Mouse (Mus musculus) CD4-positive, CD25-positive, alpha-beta regulatory T cell, adult 4 months (primary cell): ENCODE results near the gene Cd209g. TPM values are rescaled to one million over a fixed set of nuclear protein-coding genes. Genes with fewer than 3 reads are reported as not detected.
"Not testable (repeated sequence)": the region's sequence is repeated elsewhere in the genome, so short reads cannot be mapped to it uniquely, and the experiment has no call there.

Experiments used
- ATAC-seq: one replicate; pipeline ENCODE4 v1.8.0; 2017
- polyA plus RNA-seq, 2 experiments: library from polyadenylated mRNA; unstranded; fragments of 100-300 nt; shearing (Covaris generic); gene quantifications; one replicate each; pipeline ENCODE4 v1.2.1; 2017

The Cd209g gene
- under 1 TPM in 1 of 2 experiments, not detected in 1; 0.15 TPM for polyA plus RNA-seq

GRCm38 (mm10) chr8:4133798-4134197, at the start of gene Cd209g:
Cd209g (plus strand) TSS chr8:4134098.
- ATAC-seq = no peak

- peak; percentile 51 for ATAC-seq
Measured at GRCm38 (mm10) chr8:4087180-4087722, 46.6 kb upstream of the Cd209g start.

DNA sequence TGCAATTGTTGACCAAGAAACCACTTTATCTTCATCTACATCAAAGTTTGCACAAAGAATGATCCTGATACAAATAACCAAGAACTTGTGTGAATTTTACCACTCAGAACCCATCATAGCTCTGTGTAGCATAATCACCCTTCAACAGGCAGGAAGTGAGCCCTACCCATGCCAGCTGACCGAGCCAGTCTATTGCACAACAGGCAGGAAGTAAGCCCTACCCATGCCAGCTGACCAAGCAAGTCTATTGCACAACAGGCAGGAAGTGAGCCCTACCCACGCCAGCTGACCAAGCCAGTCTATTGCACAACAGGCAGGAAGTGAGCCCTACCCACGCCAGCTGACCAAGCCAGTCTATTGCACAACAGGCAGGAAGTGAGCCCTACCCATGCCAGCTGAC, 45.4 kb upstream of the Cd209g start:
- not testable (repeated sequence) for ATAC-seq

- ATAC-seq = not testable (repeated sequence)
Measured at GRCm38 (mm10) chr8:4105735-4106134, 28.2 kb upstream of the Cd209g start, which contains the start of gene Cd209f. Cd209f (minus strand) TSS chr8:4105835.

- peak; percentile 90 for ATAC-seq
Measured at GRCm38 (mm10) chr8:4139660-4140646, 6.1 kb downstream of the Cd209g start.

- ATAC-seq = peak; percentile 33
Measured at GRCm38 (mm10) chr8:4141721-4142120, 7.8 kb downstream of the Cd209g start.

DNA sequence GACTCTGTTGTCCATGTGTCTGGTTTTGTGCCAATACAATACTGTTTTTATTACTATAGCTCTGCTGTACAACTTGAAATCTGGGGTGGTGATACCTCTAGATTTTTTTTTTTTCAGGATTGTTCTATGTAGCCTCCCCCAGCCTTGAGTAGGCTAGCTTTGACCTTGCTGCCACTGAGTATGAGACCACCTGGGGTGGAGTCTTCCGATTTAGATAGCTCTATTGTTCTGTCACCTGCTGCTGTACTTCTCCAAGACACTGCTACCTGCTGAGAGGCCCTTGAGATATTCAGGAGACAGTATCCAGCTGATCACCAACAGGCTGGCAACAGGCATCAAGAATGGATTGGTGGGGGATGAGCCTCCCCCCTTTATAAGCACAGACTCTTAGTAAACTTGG, 13.4 kb downstream of the Cd209g start:
- ATAC-seq = no peak

GRCm38 (mm10) chr8:4154878-4155277, 21.0 kb downstream of the Cd209g start:
- no peak for ATAC-seq

DNA sequence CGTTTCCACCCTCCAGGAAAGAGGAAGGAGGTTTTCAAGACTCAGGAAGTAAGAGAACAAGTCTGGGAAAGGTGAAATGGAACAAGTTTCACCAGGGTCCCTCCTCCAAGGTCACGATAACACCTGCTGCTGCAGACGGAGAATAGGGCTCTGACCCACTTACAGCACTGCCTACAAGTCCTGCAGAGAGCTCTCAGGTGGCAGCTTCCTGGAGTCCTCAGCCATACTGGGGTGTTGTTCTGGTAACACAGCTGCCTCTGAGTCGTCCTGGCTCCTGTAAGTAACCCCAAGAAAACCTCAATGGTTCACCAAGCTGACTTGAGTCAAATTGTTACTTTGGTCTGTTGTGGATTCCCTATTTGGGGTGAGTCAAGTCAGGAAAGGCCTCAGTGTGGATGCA, 28.9 kb downstream of the Cd209g start:
- no peak for ATAC-seq

- peak; percentile 0 for ATAC-seq
Measured at GRCm38 (mm10) chr8:4165176-4165851, 31.4 kb downstream of the Cd209g start.

- ATAC-seq = peak; percentile 88
Measured at GRCm38 (mm10) chr8:4165852-4166751, 32.2 kb downstream of the Cd209g start, which contains the start of gene Evi5l. Evi5l (plus strand) TSS chr8:4166567.

DNA sequence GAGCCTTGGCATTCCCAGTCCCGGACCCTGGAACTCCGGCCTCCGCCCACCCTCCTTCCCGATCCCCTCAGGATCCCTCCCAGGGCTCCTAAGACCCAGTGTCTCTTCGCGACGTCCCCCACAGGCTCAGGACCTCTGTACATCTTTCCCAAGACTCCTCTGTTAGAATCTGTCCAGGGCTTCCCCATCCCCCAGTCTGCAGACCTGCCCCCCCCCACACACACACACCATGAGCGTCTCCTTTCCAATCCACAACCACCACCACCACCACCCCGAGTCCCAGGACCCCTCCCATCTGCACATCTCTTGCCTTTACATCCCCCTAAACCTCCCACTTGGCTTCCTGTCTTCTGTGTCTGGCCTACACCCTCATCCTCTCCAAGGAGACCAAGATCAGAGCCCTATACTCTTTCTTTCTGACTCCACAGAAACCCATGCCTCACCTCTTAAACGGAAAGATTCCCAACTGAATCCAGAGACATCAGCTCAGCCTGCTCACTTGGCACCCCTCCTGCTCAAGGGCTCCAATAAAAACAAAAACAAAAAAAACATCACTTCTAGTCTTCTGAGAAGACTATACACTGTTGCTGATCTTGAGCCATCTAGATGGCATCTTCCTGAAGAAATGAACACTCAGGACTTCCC, 33.1 kb downstream of the Cd209g start:
- ATAC-seq = no peak

DNA sequence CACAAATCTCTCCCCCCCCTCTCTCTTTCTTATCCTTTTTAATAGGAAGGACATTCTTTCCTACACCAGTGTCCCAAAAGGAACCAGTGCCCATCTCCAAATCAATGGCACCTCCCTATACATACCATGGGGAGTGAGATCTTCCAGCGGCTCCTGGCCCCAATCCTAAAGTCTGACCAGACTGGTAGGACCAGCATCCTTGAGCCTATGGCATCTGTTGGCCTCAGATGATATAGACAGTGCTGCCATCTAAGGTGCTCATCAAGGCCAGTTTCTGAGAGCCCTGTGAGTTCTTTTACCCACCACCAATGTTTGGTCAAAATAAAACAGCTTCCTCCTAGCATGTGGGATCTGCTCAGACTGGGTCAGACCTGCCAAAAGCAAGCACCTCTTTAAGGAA, 34.0 kb downstream of the Cd209g start:
- no peak for ATAC-seq

DNA sequence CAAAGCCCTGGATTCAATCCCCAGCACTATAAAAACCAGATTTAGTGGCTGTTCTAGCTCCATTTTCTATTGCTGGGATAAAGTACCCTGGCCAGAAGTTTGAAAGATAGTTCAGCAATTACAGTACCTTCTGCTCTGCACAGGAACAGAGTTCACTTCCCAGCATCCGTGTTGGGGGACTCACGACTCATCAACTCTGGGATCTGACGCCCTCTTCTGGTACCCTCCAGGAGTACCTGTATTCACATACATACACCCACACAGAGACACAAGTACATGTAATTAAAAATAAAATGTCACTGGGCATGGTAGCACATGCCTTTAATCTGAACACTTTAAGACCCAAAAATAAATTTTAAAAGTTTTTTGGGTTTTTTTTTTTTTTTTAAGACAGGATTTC, 38.6 kb downstream of the Cd209g start:
- ATAC-seq = no peak

DNA sequence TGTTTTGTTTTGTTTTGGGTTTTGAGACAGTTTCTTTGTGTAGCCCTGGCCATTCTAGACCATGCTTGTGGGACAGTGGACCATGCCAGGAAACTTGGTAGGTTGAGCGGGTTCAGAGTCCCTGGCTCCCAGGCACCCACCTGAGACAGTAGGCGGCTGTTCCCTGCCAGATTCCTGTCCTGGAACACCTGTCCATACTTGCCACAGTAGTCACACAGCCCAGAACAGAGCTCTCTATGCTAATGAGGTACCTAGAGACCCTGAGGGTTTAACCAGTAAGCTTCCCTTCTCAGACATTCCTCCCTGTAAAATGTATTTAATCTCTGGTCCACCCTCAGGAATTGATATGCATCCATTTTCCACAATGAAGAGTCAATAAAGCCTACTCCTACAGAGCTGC, 40.1 kb downstream of the Cd209g start:
- ATAC-seq = no peak

DNA sequence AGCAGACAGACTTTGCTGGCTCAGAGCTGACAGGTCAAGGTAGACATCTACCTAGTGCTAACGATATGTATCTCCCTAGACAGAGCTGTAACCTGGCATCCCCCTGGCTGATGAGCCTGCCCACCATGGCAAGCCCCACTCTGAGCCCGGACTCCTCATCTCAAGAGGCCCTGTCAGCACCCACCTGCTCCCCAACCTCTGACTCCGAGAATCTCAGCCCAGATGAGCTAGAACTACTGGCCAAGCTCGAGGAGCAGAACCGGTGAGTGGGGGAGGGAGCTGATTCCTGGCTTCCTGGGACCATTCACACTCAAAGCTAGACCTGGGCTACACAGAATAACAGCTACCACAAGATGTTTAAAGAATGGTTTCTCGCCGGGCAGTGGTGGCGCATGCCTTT, 49.5 kb downstream of the Cd209g start:
- no peak for ATAC-seq

GRCm38 (mm10) chr8:4186151-4186550, 52.3 kb downstream of the Cd209g start:
- no peak for ATAC-seq
